Mouse (Mus musculus) granulocyte monocyte progenitor cell, adult 5-6 weeks (primary cell): ENCODE measurements around the gene Opcml. TPM values are rescaled to one million over a fixed set of nuclear protein-coding genes. Genes with fewer than 3 reads are reported as not detected.

Experiments
- ATAC-seq: replicated peaks from 2 replicates; pipeline ENCODE4 v1.8.0; 2016; ENCODE audit warnings: mild to moderate bottlenecking, moderate TSS enrichment, inconsistent platforms; ENCODE audit not compliant: poor library complexity, severe bottlenecking
- total RNA-seq, 2 experiments: library from RNA; stranded (forward) in 1 of 2; stranded (reverse) in 1 of 2; fragments of 200-712, 200-1000 nt in 1 of 2; fragments of >200 nt in 1 of 2; fragmentation: Nextera tagmentation in 1 of 2; gene quantifications; 2 replicates each; pipeline ENCODE4 v1.2.3; 2014 to 2017

Opcml gene
- total RNA-seq, 2 experiments from 2014 or later, result not detected

DNA sequence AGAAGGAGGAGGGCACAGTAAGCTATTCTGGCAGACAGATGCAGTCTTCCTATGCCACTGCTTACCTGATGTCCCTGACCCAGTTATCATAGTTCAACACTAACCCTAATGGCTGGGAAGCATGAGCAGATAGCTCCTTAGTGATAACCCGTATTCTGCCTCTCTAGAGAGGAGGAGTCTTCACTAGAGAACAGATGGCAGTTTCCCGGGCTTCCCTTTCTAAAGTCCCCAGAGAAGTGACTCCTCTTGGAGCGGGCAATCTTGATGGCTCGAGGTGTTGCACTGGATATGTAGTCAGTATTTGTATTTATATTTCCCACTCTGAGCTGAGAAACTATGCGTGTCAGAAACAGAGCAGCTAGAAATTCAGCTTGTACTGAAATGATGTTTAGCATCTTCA lies 1031.9 kb downstream of the Opcml start:
- no peak for ATAC-seq

DNA sequence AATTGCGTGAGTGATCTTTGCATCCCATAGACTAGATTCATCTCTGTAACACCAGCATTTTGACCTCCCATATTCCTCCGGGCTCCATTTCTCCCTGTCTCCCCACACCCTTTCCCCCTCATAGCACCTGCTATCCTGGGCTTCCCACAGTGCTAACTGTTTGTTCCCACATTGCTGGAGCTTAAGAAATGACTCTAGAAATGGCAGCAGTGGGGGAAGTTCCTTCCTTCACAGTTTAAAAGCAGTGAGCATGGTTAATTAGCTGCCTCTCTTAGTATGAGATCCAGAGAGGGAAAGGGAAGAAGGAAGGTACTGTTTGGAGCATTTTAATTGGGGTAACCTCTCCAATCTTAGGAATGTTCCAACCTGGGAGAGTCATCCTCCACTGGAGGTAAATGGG lies 1035.2 kb downstream of the Opcml start:
- ATAC-seq, result no peak

DNA sequence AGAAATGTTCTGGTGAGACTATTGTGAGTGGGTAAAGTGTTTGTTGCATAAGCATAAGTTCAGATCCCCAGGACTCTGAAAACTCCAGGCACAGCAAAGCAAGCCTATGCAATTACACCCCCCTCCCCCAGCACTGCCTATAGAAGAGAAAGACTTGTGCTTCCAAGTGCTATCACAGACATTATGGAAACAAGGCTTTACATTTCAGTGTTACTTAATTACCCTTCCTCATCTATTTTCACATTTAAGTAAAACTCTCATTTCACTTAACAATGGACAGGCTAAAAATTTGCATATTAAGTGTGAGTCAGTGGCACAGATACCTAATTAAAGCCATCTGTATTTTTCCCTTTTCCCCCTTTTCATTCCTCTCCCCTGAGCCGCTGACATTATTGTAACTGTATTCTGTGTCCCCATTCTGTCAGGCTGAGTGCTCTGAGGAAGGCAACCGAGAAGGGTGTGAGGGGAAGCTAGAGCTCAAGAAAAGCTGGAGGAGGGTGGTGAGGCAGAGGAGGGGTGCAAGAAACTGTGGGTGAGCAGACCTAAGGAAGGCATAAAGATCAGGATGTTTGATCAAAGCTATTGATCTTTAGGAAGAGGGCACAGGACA lies 1055.5 kb downstream of the Opcml start:
- ATAC-seq, result no peak

DNA sequence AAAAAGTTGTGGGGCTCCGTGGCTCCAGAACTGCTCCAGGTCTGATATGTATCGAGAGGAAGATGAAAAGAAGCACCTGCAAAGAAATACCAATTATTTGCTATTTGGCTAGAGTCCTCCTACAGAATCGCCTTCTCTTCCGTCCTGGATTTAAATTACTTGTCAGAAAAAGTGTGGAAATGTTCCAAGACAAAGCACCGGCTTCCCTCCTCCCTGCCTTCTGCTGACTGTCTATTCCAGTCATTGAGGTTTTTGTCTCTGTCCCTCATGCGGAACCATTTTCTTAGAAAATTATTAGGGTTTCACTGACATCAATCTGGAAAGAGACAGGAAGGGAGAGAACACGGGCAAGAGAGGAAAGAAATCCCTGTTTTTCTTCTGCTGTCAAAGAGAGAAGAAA lies 1065.3 kb downstream of the Opcml start:
- ATAC-seq, result no peak

DNA sequence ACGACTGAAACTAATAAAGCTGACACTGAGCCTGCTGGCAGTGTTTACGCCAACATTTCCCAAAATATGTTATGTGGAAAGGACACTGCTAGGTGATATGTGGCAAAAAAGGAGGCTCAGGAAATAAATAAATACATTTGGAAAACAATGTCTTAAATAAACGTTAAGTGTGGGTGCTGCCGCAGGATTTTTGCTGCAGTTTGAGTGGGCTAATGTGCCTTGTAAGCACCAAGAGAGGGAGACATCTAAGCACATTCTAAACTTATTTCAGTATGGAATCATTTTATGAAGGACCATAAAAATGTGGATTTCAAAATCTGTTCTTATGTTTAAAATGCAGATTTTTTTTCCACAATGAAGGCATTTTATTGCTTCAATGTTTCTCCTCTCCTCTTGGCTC lies 1071.4 kb downstream of the Opcml start:
- no peak for ATAC-seq

DNA sequence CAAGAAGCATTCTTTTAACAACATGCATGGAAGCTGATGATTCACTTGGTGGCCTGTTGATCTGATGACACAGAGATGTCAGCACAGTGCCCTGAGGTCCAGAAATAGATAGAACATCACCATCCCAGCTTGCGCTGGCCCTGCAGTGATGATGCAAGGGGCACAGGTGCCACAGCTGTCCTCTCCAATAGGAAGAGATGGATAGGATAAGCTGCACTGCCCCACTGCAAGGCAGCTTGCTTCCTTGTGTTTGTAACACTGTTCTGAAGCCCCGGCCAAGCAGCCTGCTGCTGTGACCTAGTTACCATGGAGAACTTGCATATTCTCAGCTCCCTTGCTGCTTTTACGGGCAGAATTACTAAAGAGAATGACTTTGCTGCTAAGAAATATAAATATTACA lies 1076.7 kb downstream of the Opcml start:
- no peak for ATAC-seq

DNA sequence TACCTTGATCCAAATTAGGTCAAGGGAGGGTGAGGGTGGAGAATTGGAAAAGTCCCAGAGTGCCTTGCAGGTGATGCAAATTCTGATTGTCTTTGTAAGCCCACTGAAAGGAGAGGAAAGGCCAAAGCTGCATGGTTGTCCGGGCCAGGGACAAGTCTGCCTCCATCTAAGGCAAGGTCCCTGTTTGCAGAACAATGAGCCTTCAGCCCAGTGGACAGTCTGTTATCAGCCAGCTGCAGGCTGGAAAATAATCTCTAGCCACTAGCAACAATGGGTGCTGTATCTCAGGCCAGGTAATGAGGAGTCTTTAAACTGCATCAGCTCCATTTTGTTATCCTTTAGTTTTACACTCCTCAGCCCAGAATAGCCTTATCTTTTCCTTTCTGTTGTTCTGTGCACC lies 1079.9 kb downstream of the Opcml start:
- no peak for ATAC-seq

DNA sequence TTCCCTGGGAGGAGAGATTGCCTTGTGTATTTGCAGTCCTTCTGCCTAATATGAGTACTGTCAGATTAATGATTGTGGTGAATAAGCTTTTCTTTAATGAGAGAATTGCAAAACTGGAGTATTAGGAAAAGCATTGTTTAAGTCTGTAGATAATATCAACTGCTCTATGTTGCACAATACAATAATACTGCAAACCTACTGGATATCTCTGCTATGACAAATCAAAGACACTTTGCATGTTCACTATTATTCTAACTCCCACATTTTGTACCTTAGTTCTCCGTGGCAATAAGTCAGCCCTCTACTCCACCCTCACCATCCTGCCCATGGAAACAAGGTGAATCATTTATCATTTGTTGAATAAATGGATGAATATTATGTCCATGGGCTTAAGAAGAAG lies 1092.0 kb downstream of the Opcml start:
- ATAC-seq, result no peak

DNA sequence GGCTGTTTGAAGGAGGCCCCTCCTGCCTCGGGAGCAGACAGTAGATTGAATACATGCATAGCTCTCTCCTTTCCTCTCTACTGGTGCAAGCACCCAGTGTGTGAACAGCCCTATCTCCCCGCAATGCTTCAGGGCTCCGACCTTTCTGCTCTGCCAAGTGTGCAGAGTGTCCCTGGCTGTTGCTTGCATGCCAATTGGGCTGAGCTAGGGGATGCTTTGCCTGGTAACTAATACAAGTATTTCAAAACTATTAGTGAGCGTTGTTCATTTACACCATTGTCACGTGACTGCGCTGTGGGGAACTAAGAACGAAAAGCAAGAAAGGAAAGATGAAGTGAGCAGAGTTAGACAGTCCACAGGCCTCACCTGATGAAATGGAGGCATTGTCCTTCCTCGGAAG lies 1101.0 kb downstream of the Opcml start:
- ATAC-seq, result no peak

DNA sequence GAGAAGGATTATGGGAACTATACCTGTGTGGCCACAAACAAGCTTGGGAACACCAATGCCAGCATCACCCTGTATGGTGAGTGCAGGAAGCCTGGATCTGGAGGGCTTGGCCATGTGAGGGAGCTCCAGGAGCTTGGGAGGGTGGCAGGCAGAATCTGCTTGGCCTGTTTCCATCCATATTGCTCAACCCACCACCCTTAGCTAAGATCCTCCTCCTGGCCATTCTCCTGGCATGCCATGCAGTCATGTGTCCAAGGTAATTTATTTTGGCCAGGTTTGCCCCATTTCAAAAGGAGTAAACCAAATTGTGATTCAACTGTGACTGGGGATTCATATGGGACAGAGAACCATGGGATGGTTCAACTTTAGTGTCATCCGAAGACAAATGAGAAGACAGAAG lies 1112.7 kb downstream of the Opcml start:
- no peak for ATAC-seq

DNA sequence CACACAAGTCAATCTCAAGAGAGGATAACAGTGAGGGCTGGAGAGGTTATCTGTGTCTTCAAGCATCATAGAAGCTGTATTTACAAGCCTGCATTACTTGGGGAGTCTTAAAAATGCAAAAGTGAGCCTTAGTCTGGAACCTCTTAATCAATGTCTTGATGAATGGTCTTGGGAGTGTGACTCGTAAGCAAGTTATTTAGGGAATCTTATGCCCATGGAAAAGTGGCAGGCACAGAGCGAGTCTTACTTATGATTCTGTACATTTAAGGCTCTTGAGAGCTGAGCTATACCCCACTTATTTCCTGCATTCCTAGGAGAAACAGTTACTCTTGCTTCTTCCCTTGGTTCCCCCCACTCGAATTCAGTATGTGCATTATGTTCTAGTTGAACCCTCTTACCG lies 1119.2 kb downstream of the Opcml start:
- ATAC-seq, result no peak

DNA sequence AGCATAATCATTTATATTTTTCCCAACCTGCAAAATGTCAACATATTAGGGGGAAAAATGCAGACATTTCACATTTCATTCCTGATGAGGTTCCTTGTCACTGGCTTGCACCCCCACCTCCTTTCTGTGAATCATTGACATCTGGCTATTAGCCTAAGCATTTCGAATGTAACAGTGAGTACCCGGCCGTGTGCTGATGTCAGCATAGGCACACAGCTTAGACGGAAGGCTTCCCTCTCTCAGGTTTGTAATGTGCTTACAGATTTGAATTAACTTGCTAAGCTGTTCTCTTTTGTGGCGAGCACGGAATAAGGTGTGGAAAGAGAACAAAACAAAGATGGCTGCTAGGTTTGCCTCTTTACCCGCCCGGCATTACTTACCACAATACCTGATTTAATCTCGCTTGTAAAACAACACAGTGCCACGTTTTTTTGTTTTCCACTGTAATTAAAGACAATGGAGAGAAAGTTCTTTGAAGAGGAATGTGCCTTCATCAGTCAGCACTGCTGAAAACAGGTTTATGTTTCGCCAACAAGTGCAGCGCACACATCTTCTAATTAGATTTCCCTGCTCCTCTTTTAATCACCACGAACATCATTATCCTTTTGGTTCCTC lies 1121.1 kb downstream of the Opcml start:
- no peak for ATAC-seq

DNA sequence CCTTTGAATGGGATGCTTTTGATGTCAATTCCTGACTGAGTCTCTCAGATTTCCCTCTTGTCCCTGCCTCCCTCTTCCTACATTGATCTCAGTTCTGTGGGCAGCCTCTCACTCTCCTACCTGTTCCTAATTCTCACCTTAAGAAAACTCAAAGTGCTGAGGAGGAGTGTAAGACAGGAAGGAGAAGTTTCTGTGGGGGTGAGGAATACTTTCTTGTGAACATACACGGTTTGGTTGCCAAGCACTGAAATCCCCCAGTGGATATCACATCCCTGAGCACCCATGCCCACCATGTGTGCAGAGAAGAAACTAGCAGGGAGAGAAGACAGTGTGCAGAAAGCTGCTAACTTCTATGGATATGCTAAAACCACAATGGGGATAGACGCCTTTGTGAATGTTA lies 1141.5 kb downstream of the Opcml start:
- ATAC-seq, result no peak

DNA sequence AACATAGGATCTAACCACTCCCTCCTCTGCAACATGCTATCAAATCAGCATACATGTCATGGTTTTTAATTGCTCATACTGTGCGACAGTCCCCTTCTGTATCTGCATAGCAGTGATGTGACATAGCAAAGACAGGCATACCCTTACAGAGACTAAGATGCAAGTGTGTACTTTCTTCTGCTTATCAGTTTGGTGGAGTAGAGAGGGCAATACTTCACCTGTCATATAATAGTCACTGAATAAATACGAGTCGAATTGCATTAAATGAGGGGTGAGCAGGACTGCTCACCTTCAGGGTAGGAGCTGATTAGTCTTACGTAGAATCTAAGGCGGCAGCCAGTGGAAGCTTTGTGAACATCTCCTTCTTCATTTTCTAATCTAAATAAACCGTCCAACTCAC lies 1146.6 kb downstream of the Opcml start:
- ATAC-seq, result no peak

DNA sequence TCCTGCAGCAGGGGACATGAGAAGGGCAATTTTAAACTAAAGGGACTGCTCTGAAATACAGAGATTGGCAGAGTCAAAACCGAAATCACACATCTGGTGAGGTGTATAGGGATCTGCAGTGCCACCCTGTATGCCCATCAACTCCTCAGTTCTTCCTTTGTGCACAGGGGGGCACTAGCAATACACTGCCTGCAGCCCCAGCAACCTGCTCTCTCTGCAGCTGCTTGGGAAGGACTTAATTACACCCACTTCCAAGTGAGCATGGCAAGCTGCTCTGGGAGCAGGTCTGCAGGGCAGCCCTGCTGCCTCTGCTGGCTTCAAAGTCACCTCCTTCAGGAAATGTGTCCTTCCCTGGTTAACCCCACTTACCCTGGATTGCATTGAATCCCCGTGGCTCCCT lies 1147.4 kb downstream of the Opcml start:
- ATAC-seq, result no peak

DNA sequence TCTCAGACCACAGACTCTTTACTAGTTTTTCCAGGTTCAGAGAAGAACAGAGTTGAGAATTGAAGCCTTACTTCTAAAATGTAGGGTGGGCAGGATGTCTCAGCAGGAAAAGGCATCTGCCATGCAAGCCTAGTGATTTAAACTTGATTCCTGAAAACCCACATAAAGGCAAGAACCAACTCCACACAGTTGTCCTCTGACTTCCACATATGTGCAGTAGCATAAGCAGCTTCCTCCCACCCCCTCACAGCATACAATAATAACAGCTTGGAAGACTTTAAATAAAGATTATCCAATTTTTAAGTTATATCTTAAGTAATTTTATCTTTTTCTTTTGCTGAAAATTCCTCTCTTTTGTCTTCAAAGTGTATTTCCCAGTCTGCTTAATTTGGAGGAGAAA lies 1150.3 kb downstream of the Opcml start:
- ATAC-seq, result no peak

DNA sequence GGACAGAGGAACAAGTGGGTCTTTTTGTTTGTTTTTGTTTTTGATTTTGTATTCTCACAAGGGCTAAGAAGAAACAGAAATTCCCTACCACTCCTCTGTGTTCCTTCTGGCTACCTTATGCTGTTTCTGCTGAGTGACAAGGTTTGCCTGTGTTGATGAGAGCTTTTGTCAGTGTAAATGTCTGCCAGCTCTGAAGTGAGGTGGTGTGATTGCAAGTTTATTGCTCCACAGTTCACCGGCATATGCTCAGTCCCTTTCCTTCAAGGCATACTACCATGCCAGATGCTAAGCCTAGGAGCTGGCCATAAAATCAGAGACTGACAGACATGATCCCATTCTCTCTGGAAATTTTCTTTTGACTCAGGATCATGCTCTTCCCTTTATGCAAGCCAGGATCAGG lies 1178.9 kb downstream of the Opcml start:
- no peak for ATAC-seq
